Mouse (Mus musculus) frontal cortex, postnatal 36 days (tissue): Measurements from ENCODE around the gene Pnck.

Experiments used
- DNase-seq, 2 experiments: peaks; one replicate each; pipeline ENCODE4 v3.0.0; 2022; ENCODE audit warnings: low spot score in 2 of 2

The Pnck gene

DNA sequence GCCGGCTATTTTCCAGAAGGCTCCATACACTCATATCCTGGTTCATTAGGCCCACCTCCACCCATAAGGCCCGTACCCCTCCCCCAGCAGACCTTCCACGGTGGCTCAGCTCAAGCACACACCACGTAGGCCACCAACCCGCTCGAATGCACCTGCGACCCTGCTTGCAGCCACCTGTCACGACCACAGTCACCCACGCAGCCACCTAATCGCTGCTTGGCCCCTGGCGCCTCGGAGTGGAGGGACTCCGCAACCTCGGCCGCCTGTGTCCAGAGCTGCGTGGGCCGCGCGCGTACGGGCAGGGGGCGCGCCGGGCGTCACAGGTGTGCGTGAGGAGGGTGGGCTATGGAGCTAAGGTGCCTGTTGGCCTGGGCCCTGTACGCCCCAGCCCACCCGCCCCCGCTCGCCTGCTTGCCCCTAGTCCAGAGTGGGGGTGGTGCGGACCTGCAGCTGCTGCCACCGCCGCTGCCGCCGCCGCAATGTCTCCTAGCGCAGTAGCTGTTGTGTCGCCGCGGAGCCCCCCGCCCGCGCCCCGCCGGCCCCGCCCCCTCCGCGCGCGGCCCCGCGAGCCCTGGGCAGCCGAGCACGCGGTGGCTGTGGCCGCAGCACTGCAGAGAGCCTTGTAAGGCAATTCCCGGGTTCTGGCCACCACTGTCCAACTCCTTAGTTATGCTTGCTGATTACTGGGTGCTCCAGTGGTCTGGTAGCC lies at the start of gene Pnck:
Pnck (minus strand) TSS at position 543 of the 709 bp plus-strand sequence.
- DNase-seq, result no peak

DNA sequence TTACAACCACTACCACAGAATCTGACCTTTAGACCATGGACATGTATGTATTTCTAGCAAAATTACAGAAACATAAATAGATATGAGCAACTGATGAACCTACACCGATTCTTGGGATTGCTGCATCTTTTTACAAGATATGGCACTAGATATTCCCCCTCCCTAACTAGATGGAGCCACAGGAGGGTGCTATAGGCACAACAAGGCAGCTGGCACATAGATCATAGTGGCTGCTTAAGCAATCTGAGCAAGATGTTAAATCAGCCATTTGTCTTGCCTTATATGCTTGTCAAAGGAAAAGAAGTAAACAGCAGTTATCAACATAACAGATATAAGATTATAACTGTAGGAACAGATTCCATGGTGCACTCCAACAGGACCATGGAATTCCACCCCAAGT lies 40.6 kb upstream of the Pnck start:
- DNase-seq, result no peak

DNA sequence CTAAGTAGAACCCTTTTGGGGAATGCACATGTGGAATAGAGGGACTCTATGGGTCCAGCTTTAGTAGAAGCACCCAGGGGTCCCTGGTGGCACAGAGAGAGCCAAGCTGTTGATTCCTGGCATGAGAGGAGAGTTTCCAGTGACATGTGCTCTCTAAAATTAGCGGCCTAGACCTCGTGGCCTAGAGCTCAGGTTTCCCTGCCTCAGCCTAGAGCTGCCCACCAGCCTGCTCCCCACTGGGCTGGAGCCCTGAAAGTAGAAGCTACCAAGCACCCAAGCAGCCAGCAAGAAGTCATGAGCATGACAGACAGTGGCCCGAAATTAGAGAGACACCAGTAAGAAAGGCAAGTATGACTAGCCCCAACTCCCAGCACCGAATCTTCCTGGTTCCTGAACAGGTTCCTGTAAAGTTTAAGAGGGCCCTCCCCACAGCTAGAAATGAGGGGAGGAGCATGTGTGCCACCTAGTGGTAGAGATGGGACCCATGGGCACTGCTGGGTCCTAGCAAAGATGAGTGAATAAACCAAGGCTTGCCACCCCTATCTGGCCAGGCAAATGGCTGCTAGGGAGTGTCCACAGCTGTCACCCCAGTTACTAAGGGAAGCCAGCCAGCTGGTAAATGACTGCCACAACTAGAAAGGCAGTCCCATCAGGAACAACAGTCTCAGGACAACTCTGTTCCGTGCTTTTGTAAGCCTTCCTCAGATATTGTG lies 31.2 kb upstream of the Pnck start:
- DNase-seq, result peak in 1 of 2 experiments; percentile 37

DNA sequence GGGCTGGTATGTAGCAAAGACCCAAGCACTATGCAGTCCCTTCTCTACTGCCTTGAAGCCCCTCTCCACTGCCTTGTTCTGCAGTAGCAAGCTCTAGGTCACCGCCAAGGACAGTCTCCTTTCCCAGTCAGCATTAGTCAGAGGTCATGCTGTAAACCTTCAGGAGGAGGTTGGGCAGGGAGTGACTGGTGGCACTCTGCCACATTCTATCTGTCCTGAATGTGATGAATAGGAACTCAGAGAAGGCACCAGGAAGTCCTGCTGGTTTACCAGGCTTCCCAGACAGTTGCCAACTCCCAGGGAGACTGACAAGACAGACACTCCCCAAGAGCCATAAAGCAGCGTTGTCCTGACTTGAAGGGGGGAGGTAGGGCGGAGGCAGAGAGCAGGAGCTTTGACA lies 25.7 kb upstream of the Pnck start:
- DNase-seq, result no peak

DNA sequence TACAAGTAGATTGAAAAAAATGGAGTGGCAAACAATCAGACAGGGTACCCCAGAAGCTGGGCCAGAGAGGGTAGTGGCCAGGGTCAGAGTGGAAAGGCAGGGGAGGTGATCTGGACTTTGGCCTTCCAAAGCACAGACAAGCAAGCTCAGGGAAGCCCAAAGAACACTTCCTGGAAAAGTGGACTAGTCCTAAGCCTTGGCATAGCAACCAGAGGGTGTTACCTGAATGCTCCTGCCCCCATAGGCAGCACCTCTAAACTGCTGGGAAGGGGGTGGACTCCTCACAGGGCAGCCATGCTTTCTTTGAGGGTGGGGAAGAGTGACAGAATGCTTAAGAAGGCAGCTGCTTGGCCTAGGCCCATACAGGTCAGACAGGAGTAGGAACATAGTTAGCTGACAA lies 25.1 kb upstream of the Pnck start:
- no peak for DNase-seq

DNA sequence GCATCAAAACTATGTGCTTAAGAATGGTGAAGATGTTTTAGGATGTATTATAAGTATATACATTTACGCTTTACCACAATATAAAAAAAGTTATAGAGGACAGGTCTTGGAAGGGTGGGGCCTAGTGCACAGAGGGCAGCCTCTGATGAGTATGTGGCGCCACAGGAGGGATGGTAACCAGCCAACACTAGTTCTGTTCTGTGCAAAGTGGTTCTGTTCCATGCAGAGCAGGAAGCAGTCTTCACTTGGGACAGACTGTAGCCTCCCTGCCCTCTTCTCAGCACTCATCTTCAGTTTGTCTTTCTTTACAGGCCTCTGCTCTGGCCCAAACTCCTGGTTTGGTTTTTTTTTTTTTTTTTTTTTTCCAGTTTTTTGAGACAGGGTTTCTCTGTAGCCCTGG lies 24.2 kb upstream of the Pnck start:
- DNase-seq, result no peak

DNA sequence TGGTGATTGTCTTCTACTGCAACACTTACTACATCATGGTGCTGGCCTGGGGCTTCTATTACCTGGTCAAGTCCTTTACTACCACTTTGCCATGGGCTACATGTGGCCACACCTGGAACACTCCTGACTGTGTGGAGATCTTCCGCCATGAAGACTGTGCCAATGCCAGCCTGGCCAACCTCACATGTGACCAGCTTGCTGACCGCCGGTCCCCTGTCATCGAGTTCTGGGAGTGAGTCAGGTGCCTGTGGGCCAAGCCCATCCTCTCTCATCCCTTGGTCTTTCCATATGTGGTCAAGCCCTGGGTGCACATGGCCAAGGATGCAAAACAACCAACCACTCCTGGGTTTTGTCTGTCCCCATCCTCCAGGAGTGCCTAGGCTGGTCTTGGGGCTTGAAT lies 16.8 kb upstream of the Pnck start:
- DNase-seq, result no peak

DNA sequence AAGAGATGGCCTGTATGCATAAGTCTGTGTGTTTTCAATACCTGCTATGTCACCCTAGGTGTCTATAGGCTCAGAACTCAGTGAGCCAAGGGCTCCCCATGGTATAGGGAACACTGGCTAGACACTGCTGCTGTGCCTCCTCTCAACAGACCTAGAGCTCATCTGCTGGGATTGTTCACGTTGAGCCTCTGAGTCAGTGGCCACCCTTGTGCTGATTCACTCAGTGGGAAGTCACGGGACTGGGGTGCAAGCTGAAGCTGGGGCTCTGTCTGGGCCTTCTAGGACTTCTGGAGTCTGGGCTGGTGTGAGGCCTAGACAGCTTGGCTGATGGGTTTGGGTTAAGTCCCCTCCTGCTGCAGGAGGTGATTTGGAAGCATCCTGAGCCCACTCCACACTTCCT lies 15.3 kb upstream of the Pnck start:
- DNase-seq, result no peak

DNA sequence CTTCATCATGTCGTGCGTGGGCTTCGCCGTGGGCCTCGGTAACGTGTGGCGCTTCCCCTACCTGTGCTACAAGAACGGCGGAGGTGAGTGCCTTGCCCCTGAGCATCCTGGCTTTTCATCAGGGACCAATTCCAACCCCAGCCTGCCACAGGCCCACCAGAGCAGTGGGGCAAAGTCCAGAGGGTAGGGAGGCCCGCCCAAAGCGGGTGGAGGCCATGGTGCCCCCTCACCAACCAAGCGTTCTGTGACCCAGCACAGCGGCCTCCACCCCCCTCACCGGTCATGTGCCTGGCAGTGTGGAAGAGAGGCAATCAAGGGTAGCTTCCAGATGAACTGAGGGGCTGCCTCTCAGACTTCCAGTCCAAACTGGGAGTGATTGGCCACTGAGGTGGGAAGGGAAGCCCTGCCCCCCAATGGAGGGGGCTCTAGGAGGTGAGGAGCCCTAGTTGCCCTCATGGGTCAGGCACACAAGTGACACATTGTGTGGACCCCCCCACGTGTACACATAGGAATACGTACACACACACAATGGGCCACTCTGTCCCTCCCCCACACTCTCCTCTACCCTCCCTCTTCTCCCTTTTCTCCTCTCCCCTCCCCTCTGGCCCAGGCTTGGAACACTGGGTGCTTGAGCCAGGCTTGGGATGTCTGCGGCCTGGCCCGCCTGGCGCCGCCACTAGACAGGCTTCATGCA lies 14.2 kb upstream of the Pnck start:
- no peak for DNase-seq

DNA sequence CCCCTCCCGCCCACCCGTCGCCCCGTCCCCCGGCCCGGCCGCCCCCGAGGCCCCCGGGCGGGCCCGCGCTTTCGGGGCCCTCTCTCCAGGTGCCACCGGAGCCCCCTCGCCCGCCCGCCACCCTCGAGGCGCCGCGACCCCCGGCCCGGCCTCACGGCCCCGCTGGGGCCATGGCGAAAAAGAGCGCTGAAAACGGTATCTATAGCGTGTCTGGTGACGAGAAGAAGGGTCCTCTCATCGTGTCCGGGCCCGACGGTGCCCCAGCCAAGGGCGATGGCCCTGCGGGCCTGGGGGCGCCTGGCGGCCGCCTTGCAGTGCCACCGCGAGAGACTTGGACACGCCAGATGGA lies 13.7 kb upstream of the Pnck start:
- no peak for DNase-seq

DNA sequence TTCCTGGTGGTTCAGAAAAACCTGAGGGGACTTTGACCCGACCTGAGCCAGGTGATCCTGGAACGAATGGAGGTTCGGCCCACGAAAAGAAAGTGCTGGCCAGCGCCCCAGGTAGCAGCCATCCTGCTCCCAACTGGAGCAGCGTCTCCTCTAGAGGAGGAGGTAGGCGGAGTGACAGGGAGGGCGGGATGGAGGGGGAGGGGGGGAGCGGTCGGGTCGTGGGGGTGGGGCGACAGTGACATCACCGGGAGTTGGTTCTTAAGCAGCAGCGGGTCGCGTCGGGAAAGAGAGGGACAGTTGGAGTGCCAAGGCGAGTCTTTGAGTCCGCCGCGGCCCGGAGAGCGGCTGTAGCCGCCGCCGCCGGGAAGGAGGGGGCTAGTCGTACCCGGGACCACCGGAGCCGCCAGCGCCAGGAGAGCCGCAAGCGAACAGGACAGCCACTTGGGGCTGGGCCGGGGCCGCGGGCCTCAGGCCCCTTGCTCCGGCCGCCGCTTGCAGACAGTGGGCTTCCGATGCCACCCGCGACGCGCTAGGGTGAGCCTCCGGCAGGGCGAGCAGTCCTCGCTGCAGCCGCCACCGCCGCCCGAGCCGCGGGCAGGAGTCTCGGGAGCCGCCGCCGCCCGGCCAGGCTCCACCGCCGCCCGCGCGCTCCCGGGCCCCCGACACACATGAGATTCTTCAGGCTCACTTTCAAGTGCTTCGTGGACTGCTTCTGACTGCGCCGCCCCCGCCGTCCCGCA lies 13.1 kb upstream of the Pnck start, which contains the start of gene Slc6a8:
Slc6a8 (plus strand) TSS at position 272 of the 740 bp plus-strand sequence.
- peak; percentile 51 to 54 for DNase-seq

DNA sequence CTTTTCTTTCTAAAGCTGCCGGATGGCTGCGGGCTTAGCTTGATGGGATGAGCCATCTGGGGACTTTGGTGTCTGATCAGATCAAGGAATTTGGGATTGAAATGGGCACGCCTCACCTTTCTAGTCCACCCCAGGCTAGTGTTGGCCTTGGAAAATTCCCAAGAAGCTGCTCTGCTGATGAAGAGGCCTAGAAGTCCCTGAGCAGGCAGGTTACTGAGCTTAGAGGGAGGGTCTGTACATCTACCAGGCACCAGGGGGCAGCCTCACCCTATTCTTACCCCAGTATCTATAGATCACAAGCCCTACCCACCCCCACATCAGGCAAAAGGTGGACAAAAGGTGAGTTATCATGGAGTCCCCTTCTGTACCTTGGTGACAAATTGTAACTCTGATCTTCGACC lies 12.1 kb upstream of the Pnck start:
- peak in 1 of 2 experiments; percentile 31 for DNase-seq

DNA sequence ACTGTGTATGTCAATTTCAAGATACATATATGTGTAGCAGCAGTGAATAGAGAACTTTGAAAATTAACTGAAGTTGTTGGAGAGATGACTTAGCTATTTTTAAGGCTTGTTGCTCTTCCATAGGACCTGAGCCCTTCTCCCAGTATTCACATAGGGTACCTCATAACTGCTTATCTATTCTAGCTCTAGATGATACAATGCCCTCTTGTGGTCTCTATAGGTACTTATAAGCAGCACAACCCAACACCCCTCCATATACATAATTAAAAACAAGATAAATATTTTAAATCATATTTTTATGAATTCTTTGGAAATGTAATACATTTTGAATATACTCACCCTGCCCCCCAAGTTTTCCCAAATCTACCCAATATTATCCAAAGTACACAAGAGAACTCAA lies 3.2 kb upstream of the Pnck start:
- DNase-seq, result no peak

DNA sequence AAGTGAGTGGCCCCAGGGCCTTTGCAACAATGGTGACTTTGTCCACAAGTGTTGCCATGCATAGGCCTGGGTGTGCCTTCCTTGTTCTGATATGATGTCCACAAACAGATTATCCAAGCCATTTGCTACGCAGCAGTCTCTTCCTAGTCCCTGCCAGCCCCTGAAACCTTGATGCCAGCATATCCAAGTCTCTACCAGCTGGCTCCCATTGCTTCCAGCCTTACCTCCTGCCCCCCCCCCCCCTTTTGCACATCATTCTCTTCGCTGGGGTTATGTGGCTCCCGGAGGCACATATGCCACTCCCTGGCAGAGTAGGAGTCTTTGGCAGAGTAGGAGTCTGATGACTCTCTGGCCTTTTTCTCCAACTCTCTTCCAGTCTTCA lies 358 bp upstream of the Pnck start:
- no peak for DNase-seq

DNA sequence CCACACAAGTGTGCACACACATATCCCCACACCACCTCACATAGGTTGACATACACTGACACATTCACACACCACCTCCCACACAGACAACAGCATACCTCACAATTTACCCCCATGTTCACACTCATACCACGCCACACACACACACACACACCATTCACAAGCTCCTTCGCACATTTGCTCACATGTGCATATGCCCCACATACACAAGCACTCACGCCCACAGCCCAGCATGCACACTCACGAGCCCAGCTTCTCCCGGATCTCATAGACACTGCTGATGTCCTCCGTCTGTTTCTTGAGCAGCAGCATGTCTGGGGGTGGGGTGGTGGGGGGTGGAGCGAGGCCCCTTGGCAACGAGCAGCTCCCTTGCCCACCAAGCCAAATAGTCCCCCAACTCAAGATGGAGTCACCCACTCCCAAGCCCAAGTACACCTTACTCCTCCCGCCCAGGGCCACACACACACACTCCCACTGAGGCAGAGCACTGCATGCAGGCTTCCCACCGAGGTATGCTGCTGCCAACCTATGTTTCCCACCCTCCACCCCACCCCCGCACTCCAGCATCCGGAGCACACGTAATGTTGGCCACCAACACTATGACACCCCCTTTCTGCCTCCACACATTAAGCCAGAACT lies 862 bp downstream of the Pnck start:
- DNase-seq, result peak; percentile 37 to 42

DNA sequence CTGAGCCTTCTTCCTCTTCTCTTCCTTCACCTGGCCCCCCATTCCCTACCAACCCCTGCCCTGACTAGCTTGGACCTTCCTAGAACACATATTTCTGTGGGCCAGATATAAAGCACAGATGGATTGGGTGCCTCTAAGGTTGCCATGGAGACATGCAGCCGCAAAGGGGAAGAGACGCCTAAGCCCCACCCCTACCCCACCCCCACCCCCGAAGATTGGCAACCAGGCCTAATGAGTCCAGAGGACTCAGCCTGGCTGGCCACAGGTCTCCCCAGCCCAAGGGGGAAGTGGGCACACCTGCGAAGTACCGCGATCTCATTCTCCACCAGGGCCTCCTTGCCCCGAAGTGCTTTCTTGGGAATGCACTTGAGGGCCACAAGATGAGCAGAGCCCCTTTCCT lies 1.5 kb downstream of the Pnck start:
- no peak for DNase-seq

DNA sequence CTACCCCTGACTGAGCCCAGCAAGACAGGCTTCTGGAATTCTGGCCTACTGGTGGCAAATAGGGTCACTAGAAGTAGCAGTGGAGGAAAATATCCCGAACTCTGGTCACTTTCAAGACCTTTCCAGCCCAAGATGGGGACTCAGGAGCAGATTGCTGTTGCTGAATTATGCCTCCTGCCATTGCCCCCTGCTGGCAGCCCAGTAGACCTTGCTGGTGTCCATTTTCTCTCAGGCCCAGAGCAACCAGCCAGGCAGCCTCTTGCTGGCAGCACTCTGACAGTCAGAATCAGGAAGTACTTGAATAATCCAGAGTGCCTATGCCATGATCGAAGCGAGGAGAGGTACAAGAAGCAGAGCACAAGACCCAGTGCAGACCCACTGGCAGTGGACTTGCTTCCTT lies 4.4 kb downstream of the Pnck start:
- no peak for DNase-seq

DNA sequence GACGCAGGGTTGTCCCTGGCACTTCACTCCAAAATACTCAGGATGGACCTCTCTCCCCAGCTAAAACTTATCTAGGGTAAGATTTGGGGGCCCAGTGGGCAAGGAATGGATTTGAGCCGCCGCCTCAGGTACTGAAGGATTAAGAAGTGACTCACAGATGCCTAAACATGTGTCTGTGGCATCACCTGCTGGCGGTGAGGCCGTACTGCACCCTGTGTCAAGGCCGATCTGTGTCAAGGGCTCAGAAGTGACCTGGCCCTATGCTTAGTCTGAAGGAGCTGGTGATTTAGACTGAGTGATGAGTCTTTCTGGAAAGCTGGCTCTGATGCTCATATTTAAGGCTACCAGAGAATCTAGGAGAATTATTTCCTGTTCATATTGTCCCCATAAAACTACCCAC lies 5.7 kb downstream of the Pnck start:
- peak in 1 of 2 experiments; percentile 73 for DNase-seq

DNA sequence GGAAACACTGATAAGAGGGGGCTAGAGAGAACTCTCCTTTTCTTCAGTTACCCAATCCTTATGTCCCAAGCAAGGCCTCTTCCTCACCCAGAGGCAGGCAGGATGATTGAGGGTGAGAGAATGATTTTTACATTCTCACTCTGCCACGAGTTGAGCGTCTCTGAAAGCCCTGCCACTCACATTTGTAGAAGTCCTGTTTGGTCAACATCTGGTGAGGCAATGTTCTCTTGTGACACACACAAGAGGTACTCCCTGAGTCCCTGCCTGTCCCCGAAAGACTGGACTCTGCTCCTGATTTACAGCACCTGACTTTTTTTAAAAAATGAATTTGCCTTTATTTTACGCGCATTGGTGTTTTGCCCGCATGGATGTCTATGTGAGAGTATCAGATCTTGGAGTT lies 6.5 kb downstream of the Pnck start:
- DNase-seq, result no peak

DNA sequence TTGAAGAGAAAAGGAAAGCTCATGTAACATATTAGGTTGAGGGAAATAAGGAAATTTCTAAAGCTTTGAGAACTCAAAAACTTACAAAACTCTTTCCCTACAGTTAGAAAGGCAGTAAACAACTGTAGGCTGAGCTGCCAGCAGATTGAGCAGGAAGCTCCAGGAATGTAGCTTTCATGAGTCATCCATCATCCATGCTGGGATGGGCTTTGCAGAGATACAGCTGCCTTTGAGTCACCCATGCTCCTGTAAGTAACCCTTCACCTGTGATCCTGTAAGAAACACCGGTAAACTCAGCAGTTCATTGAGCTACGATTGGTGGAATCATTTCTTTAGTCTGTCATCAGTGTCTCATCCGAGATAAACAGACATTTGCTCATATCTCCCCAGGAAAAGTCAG lies 9.0 kb downstream of the Pnck start:
- no peak for DNase-seq

DNA sequence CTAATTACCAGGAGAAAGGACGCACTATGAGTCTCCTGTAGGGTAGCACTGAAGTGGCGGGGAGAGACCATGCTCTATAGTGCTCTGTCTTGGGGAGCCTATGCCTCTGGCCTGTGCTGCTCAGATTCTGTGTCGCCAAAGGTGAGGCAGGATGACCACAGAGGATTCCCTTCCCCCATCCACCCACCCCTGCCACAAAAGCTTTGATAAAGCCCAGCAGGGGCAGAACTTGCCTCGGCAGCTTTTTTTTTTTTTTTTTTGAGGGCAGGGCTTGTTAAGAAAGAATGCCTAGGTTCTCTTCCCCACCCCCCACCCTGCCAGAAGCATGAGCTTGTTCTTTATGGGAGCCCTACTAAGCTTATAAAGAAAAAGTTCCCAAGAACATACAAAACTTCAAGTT lies 14.8 kb downstream of the Pnck start:
- no peak for DNase-seq
